Mouse (Mus musculus): ENCODE measurements around the gene 1700022I11Rik. TPM values are rescaled to one million over a fixed set of nuclear protein-coding genes. Genes with fewer than 3 reads are reported as not detected.

1700022I11Rik gene
- polyA plus RNA-seq, 1 experiment from 2014 or later, result 0.49 TPM

- no peak overlapping the region for H3K27ac ChIP-seq (ENCODE audit: poor library complexity, severe bottlenecking)
- H3K36me3 ChIP-seq, result peaks cover 73% of the 10 kb centered on the region
- H3K4me1 ChIP-seq (replicated peaks), result peaks cover 10% of the 10 kb centered on the region
- no peak for ATAC-seq (ENCODE audit: insufficient number of reproducible peaks, low FRiP score)
- peak overlapping the region; percentile 66 for H3K9ac ChIP-seq
- no peaks in the 10 kb centered on the region for H3K27me3 ChIP-seq (replicated peaks)
- peak overlapping the region; percentile 75 for H3K4me2 ChIP-seq
- no peaks in the 10 kb centered on the region for H3K9me3 ChIP-seq (replicated peaks)
- WGBS, result 78% methylated on average over 14 of the region's 14 CpGs
- peak overlapping the region; percentile 68 for H3K4me3 ChIP-seq
These were observed 55.3 kb downstream of the 1700022I11Rik start for GRCm38 (mm10) chr4:43024673-43025072.

- peak within 1 kb of the TSS; percentile 68 for H3K4me3 ChIP-seq
- peak; percentile 89 for ATAC-seq (ENCODE audit: insufficient number of reproducible peaks, low FRiP score)
- peak within 1 kb of the TSS; percentile 86 for H3K27ac ChIP-seq (ENCODE audit: poor library complexity, severe bottlenecking)
- peak within 1 kb of the TSS; percentile 66 for H3K9ac ChIP-seq
- no peaks in the 10 kb centered on the region for H3K9me3 ChIP-seq (replicated peaks)
- peaks cover 15% of the 10 kb centered on the region for H3K4me1 ChIP-seq (replicated peaks)
- 10% methylated on average over 42 of the region's 42 CpGs for WGBS
- peaks cover 69% of the 10 kb centered on the region for H3K36me3 ChIP-seq
- H3K27me3 ChIP-seq (replicated peaks), result no peaks in the 10 kb centered on the region
- peak within 1 kb of the TSS; percentile 75 for H3K4me2 ChIP-seq
These were observed 55.9 kb downstream of the 1700022I11Rik start, which contains the start of gene Pigo for GRCm38 (mm10) chr4:43025084-43025960. TSS of gene Pigo (minus strand) at chr4:43025819.

GRCm38 (mm10) chr4:43029121-43029520 lies 59.7 kb downstream of the 1700022I11Rik start:
- H3K27ac ChIP-seq (ENCODE audit: poor library complexity, severe bottlenecking), result no peak overlapping the region
- ATAC-seq (ENCODE audit: insufficient number of reproducible peaks, low FRiP score), result no peak
- no peaks in the 10 kb centered on the region for H3K9me3 ChIP-seq (replicated peaks)
- H3K36me3 ChIP-seq, result peaks cover 51% of the 10 kb centered on the region
- H3K4me2 ChIP-seq, result no peak overlapping the region
- no peaks in the 10 kb centered on the region for H3K27me3 ChIP-seq (replicated peaks)
- H3K4me1 ChIP-seq (replicated peaks), result peaks cover 23% of the 10 kb centered on the region
- whole genome bisulfite sequencing, result 93% methylated on average over 7 of the region's 7 CpGs
- H3K9ac ChIP-seq, result no peak overlapping the region
- no peak overlapping the region for H3K4me3 ChIP-seq

- Histone ChIP-seq H3K36me3 (peaks cover 58% of the 10 kb centered on the region), H3K9me3 (replicated peaks) (no peaks in the 10 kb centered on the region), H3K9ac (no peak overlapping the region), H3K4me1 (replicated peaks) (peaks cover 18% of the 10 kb centered on the region), H3K4me2 (no peak overlapping the region; the same call in 1 of the 2 replicates), H3K4me3 (no peak overlapping the region), H3K27me3 (replicated peaks) (no peaks in the 10 kb centered on the region), H3K27ac (ENCODE audit: poor library complexity, severe bottlenecking) (no peak overlapping the region)
- 92% methylated on average over 9 of the region's 9 CpGs for WGBS
- no peak for ATAC-seq (ENCODE audit: insufficient number of reproducible peaks, low FRiP score)
These were observed 60.3 kb downstream of the 1700022I11Rik start for GRCm38 (mm10) chr4:43029749-43030148.

- no peaks in the 10 kb centered on the region for H3K27me3 ChIP-seq (replicated peaks)
- H3K27ac ChIP-seq (ENCODE audit: poor library complexity, severe bottlenecking), result peak overlapping the region; percentile 85; the same call in 1 of the 2 replicates
- H3K9me3 ChIP-seq (replicated peaks), result no peaks in the 10 kb centered on the region
- H3K4me3 ChIP-seq, result peak overlapping the region; percentile 75
- H3K9ac ChIP-seq, result peak overlapping the region; percentile 86
- peak overlapping the region; percentile 87 for H3K4me2 ChIP-seq
- no peak for ATAC-seq (ENCODE audit: insufficient number of reproducible peaks, low FRiP score)
- H3K4me1 ChIP-seq (replicated peaks), result peaks cover 13% of the 10 kb centered on the region
- peaks cover 62% of the 10 kb centered on the region for H3K36me3 ChIP-seq
- WGBS, result 68% methylated on average over 9 of the region's 9 CpGs
These were observed 60.9 kb downstream of the 1700022I11Rik start for GRCm38 (mm10) chr4:43030352-43030751.

GRCm38 (mm10) chr4:43030780-43031230 lies 61.4 kb downstream of the 1700022I11Rik start:
- H3K4me3 ChIP-seq, result peak overlapping the region; percentile 75
- WGBS, result 1% methylated on average over 28 of the region's 28 CpGs
- peaks cover 65% of the 10 kb centered on the region for H3K36me3 ChIP-seq

GRCm38 (mm10) chr4:43031237-43031995 lies 62.0 kb downstream of the 1700022I11Rik start, which contains the start of gene Stoml2:
TSS of gene Stoml2 (minus strand) at chr4:43031710.
- H3K27me3 ChIP-seq (replicated peaks), result no peaks in the 10 kb centered on the region
- peak within 1 kb of the TSS; percentile 85 for H3K27ac ChIP-seq (ENCODE audit: poor library complexity, severe bottlenecking)
- peak within 1 kb of the TSS; percentile 87 for H3K4me2 ChIP-seq
- WGBS, result 1% methylated on average over 38 of the region's 38 CpGs
- H3K36me3 ChIP-seq, result peaks cover 71% of the 10 kb centered on the region
- H3K9me3 ChIP-seq (replicated peaks), result no peaks in the 10 kb centered on the region
- H3K4me1 ChIP-seq (replicated peaks), result peaks cover 13% of the 10 kb centered on the region
- ATAC-seq (ENCODE audit: insufficient number of reproducible peaks, low FRiP score), result peak; percentile 95
- peak within 1 kb of the TSS; percentile 75 for H3K4me3 ChIP-seq
- H3K9ac ChIP-seq, result peak within 1 kb of the TSS; percentile 86

More at GRCm38 (mm10) chr4:43030780-43031230, 61.4 kb downstream of the 1700022I11Rik start:
- ATAC-seq (ENCODE audit: insufficient number of reproducible peaks, low FRiP score), result peak; percentile 73
- peak overlapping the region; percentile 85 for H3K27ac ChIP-seq (ENCODE audit: poor library complexity, severe bottlenecking)
- H3K4me1 ChIP-seq (replicated peaks), result peaks cover 13% of the 10 kb centered on the region
- peak overlapping the region; percentile 86 for H3K9ac ChIP-seq
- H3K4me2 ChIP-seq, result peak overlapping the region; percentile 87
- H3K27me3 ChIP-seq (replicated peaks), result no peaks in the 10 kb centered on the region
- H3K9me3 ChIP-seq (replicated peaks), result no peaks in the 10 kb centered on the region

GRCm38 (mm10) chr4:43032501-43032900 lies 63.1 kb downstream of the 1700022I11Rik start:
- no peak overlapping the region for H3K9ac ChIP-seq
- H3K4me3 ChIP-seq, result no peak overlapping the region
- H3K36me3 ChIP-seq, result peaks cover 65% of the 10 kb centered on the region
- no peak overlapping the region for H3K4me2 ChIP-seq
- H3K4me1 ChIP-seq (replicated peaks), result peaks cover 20% of the 10 kb centered on the region
- H3K27me3 ChIP-seq (replicated peaks), result no peaks in the 10 kb centered on the region
- ATAC-seq (ENCODE audit: insufficient number of reproducible peaks, low FRiP score), result no peak
- no peak overlapping the region for H3K27ac ChIP-seq (ENCODE audit: poor library complexity, severe bottlenecking)
- WGBS, result 92% methylated on average over 1 of the region's 1 CpGs
- H3K9me3 ChIP-seq (replicated peaks), result no peaks in the 10 kb centered on the region

Other genes with a start within 250 kb of the 1700022I11Rik start
- gene 4930578G10Rik, start 234.1 kb upstream of the 1700022I11Rik start, polyA plus RNA-seq (2016; fragmentation: Nextera tagmentation; extraction: Ambion mirVana), result 0.40 TPM in 1 of 2 replicates, not detected in the other
- not detected in 2 replicates for gene Ccl19, start 213.0 kb upstream of the 1700022I11Rik start, polyA plus RNA-seq (2016; fragmentation: Nextera tagmentation; extraction: Ambion mirVana)
- gene Ccl21a, start 195.6 kb upstream of the 1700022I11Rik start, polyA plus RNA-seq (2016; fragmentation: Nextera tagmentation; extraction: Ambion mirVana), result 0.33 and 0.45 TPM in 2 replicates
- 0.04 TPM in 1 of 2 replicates, not detected in the other for gene Fam205a1, start 115.7 kb upstream of the 1700022I11Rik start, polyA plus RNA-seq (2016; fragmentation: Nextera tagmentation; extraction: Ambion mirVana)
- 0.11 TPM in 1 of 2 replicates, not detected in the other for gene Gm12394, start 112.8 kb upstream of the 1700022I11Rik start, polyA plus RNA-seq (2016; fragmentation: Nextera tagmentation; extraction: Ambion mirVana)
- gene Fam205c, start 95.4 kb upstream of the 1700022I11Rik start, polyA plus RNA-seq (2016; fragmentation: Nextera tagmentation; extraction: Ambion mirVana), result 0.37 and 0.60 TPM in 2 replicates
- 3.4 and 3.9 TPM in 2 replicates for gene Phf24, start 52.9 kb upstream of the 1700022I11Rik start, polyA plus RNA-seq (2016; fragmentation: Nextera tagmentation; extraction: Ambion mirVana)
- gene Dnajb5, start 19.8 kb upstream of the 1700022I11Rik start, polyA plus RNA-seq (2016; fragmentation: Nextera tagmentation; extraction: Ambion mirVana), result 15.6 and 17.7 TPM in 2 replicates
- gene Vcp, start 30.9 kb downstream of the 1700022I11Rik start, polyA plus RNA-seq (2016; fragmentation: Nextera tagmentation; extraction: Ambion mirVana), result 568 and 582 TPM in 2 replicates
- 12.2 and 12.9 TPM in 2 replicates for gene Fancg, start 40.9 kb downstream of the 1700022I11Rik start, polyA plus RNA-seq (2016; fragmentation: Nextera tagmentation; extraction: Ambion mirVana)
- 15.8 and 18.7 TPM in 2 replicates for gene Pigo, start 56.2 kb downstream of the 1700022I11Rik start, polyA plus RNA-seq (2016; fragmentation: Nextera tagmentation; extraction: Ambion mirVana)
- 208 and 219 TPM in 2 replicates for gene Stoml2, start 62.1 kb downstream of the 1700022I11Rik start, polyA plus RNA-seq (2016; fragmentation: Nextera tagmentation; extraction: Ambion mirVana)
- 17.4 and 19.3 TPM in 2 replicates for gene Fam214b, start 76.6 kb downstream of the 1700022I11Rik start, polyA plus RNA-seq (2016; fragmentation: Nextera tagmentation; extraction: Ambion mirVana)
- 15.1 and 15.8 TPM in 2 replicates for gene Unc13b, start 89.3 kb downstream of the 1700022I11Rik start, polyA plus RNA-seq (2016; fragmentation: Nextera tagmentation; extraction: Ambion mirVana)